Mouse (Mus musculus): ENCODE data around the gene Cdk14.

The Cdk14 gene

GRCm38 (mm10) chr5:5419992-5420455, at the start of gene Cdk14:
Cdk14 (minus strand) TSS chr5:5420312.
- no peak for DNase-seq (ENCODE audit: low spot score in 2 of 2)

DNA sequence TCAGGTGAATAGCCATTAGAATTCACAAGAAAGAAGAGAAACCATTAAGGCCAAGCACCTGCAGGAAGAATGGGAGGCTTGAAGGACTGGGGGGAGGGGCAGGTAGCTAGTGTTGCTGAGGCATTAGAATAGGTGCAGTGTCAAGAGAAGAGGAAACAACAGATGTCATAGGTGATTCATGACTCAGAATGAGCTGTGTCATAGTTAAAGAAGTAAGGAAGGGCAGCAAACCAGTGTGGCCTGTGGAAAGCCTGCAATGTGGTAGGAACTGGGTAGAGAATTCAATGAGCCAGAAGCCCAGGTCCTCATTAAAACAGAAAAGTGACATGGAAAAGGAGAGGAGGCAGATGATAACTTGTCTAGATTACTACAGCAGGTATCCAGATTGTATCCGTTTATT, 45.1 kb upstream of the Cdk14 start:
- DNase-seq (ENCODE audit: low spot score in 2 of 2), result no peak

GRCm38 (mm10) chr5:5431746-5432438, 11.8 kb upstream of the Cdk14 start:
- no peak for DNase-seq (ENCODE audit: low spot score in 2 of 2)

- no peak for DNase-seq (ENCODE audit: low spot score in 2 of 2)
Measured at GRCm38 (mm10) chr5:5423723-5424171, 3.6 kb upstream of the Cdk14 start.

DNA sequence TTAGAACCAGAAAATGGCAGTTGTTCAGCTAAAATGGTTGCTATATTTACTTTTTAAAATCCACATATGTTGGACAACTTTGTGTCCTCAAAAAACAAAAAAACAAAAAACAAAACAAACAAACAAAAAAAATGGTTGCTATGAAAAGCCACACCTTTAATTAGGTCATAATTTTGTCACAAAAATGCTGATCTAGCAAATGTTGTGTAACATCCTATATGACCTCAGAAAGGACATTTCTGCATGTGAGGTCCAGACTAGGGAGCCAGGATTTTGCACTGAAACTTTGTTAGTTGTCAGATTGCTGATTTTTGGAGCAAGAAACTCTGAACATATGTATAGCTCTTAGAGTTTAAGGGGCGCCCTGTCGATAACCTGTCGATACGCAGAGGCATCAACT, 3.0 kb upstream of the Cdk14 start:
- no peak for DNase-seq (ENCODE audit: low spot score in 2 of 2)

DNA sequence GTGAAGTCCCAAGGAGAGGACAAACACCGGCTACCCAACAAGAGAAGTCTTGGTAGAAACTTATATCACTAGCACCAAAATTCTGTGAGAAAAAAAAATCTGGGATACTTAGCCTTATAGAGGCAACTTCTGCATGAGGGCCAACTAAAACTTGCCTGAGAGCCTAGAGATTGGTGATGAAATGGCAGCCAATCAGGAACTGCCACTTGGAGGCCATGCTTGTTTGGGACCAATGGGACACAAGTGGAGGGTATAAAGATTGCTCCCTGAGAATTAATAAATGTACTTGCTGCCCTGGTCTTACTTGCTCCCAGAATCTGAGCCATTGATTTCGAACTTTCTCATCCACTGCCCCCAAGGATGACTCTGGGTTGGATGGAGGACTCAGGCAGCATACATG, 1.3 kb upstream of the Cdk14 start:
- no peak for DNase-seq (ENCODE audit: low spot score in 2 of 2)

- DNase-seq (ENCODE audit: low spot score in 2 of 2), result no peak
Measured at GRCm38 (mm10) chr5:5419253-5419652, 859 bp downstream of the Cdk14 start.

GRCm38 (mm10) chr5:5414835-5415234, 5.3 kb downstream of the Cdk14 start:
- DNase-seq (ENCODE audit: low spot score in 2 of 2), result no peak

- DNase-seq (ENCODE audit: low spot score in 2 of 2), result no peak
Measured at GRCm38 (mm10) chr5:5411886-5412285, 8.2 kb downstream of the Cdk14 start.

GRCm38 (mm10) chr5:5401986-5402385, 18.1 kb downstream of the Cdk14 start:
- no peak for DNase-seq (ENCODE audit: low spot score in 2 of 2)

- no peak for DNase-seq (ENCODE audit: low spot score in 2 of 2)
Measured at GRCm38 (mm10) chr5:5392786-5393185, 27.3 kb downstream of the Cdk14 start.

DNA sequence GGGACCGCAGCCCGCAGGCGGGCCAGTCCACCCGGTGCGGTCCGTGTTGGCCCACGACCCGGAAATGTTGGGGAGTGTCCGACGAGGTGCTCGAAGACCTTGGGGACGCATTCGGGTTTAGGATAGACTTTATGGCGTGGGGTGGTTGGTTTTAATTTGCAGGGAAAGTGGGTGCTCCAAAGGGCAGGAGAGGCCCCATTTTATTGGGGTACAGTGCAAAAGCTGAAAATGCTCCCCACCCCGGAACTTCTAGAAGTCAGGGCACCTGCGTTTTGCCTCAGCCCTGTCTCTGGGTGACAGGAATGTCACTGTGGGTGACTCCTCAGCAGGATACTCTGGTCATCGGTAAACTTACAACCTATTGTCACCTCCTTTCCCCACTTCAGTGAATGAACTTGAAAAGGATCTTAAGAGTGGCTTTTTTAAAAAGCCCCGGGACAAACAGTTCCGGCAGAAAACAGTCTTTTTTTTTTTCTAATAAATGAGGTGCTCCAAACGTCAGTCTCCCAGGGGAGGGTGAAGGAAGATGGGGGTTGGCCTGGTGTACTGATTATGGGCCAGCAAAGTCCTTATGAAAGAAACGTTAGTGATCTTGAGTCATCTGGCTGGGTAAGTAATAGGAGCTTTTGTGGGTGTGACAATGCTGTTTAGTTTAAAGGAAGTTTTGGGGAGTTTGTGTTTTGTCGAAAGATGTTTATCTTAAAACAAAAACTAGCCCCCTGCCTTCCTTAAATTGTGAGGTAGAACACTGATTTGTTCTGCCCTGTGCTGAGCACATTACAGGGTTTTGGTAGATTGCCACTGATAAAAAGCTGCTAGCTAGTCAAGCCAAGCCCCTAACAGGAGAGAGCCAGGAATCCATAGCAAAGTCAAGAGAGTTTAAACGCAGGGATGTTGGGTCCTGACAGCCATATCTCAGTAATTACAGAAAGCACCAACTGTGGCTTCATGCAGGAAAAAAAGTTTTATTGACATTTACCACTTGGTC, 39.1 kb downstream of the Cdk14 start:
- DNase-seq (ENCODE audit: low spot score in 2 of 2), result no peak

DNA sequence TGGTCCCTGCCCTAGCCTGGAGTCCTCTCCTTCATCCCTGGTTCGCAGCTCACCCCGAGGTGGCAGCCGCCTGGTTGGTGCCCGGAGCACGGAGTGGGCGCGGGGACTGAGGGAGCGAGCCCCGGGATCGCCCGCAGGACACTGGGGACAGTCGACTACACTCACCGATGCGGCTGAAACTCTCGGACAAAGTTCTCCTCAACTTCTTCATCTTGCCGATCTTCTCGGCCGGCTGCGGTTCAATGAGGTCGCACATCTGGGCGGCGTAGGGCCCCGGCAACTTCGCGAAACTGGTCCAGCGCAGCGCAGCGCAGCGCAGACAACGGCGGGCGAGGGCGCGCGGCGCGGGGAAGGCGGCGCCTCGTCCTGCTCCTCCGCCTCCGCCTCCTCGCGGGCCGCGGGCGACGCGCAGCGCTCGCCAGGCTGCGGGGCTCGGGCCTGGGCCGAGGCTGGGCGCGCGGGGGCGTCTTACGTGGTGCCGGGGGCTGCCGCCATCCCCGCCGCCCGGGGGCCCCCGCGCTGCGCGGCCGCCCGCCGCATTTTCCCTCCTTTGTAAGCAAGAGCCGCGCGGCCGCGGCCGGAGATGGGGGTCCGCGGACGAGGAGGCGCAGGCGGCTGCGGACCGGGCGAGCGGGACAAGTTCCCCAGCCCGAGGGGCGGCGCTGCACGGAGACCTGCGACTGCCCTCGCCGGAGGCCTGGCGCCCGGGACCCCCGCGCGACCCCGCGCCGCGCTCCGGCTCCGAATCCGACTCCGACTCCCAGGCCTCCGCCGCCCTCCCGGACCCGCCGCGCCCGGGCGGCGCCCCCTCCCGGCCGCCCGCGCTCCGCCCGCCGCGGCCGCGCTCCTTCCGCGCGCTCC, 40.0 kb downstream of the Cdk14 start:
- peak; percentile 46 to 68 for DNase-seq (ENCODE audit: low spot score in 2 of 2)

DNA sequence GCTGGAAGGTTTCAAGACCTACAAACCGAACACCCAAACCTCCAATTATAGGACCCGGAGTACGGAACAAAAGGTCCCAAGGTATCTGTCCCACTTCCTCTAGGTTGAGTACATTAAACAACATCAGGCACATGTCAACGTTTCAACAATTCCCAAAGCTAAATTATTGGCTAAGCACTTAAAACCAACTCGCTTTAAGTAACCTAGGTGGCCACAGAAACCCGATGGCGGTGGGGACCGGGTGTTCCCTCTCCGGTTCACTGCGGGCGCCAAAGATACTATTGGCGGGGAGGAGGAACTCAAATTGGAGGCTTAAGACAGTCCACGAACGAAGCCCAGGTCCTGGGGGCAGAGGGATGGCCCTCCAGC, 40.6 kb downstream of the Cdk14 start:
- no peak for DNase-seq (ENCODE audit: low spot score in 2 of 2)

- DNase-seq (ENCODE audit: low spot score in 2 of 2), result no peak
Measured at GRCm38 (mm10) chr5:5374393-5374792, 45.7 kb downstream of the Cdk14 start.

DNA sequence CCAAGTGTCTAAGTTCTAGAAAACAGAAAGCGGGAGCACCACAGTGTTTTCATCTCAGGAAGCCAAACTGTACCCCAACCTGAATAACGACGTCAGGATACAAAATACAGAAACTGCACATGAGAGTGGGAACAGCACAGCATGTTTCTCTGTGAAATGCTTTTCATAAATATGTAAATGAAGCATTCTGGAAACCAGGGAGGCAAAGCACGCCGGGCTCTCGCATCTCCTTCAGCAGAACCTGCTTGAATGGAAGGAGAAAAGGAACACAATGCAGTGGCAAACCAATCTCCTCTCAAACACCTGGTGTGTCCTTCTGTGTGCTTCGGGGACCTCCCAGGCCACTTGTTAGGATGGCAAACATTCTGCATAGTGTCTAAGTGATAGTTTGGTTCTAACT, 46.6 kb downstream of the Cdk14 start:
- DNase-seq (ENCODE audit: low spot score in 2 of 2), result no peak

GRCm38 (mm10) chr5:5372936-5373335, 47.2 kb downstream of the Cdk14 start:
- DNase-seq (ENCODE audit: low spot score in 2 of 2), result no peak

DNA sequence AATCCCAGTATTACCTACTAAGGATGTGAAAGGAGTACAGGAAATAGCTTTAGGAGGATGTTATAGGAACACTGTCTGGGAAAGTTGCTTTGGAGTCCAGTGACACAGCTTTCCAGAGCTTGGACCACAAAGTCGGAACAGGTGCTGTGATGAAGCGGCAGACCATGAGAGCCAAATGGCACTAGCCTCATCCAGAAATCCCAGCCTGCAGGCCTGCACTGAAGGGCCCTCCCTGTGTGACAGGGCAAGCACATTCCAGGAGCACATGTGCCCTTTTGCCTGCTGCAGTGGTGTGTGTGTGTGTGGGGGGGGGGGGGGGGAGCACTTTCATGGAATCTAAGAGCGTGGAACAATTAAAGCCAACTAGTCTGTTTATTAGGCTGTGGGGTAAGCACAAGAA, 47.8 kb downstream of the Cdk14 start:
- DNase-seq (ENCODE audit: low spot score in 2 of 2), result peak in 1 of 2 experiments; percentile 39

GRCm38 (mm10) chr5:5370322-5371082, 49.6 kb downstream of the Cdk14 start:
- no peak for DNase-seq (ENCODE audit: low spot score in 2 of 2)

GRCm38 (mm10) chr5:5368389-5369164, 51.5 kb downstream of the Cdk14 start:
- DNase-seq (ENCODE audit: low spot score in 2 of 2), result no peak
